Mouse (Mus musculus) MEL (cell line): ENCODE data around the gene Irf1.

Source experiments
- CHD1 ChIP-seq: IDR thresholded peaks from 2 replicates; pipeline ENCODE4 v1.6.1; 2012; ENCODE audit warnings: low read depth, mild to moderate bottlenecking, inconsistent platforms, low read length, improper control_type of control experiment
- CTCF ChIP-seq, 3 experiments: IDR thresholded peaks in 2 of 3; conservative IDR thresholded peaks in 1 of 3; 2 replicates each; pipeline ENCODE4 v1.5.1; 2011 to 2012; ENCODE audit warnings: low read length in 3 of 3, low read depth in 2 of 3, mild to moderate bottlenecking in 2 of 3, improper control_type of control experiment in 1 of 3, inconsistent platforms in 1 of 3, mixed read lengths in 1 of 3, moderate library complexity in 1 of 3; ENCODE audit not compliant: control insufficient read depth in 1 of 3, insufficient read depth in 1 of 3, poor library complexity in 1 of 3, severe bottlenecking in 1 of 3
- POLR2A ChIP-seq, 2 experiments: IDR thresholded peaks; 2 replicates each; pipeline ENCODE4 v1.6.1; 2011 to 2012; ENCODE audit warnings: low read length in 2 of 2, mild to moderate bottlenecking in 2 of 2, control low read depth in 1 of 2, improper control_type of control experiment in 1 of 2, low read depth in 1 of 2, moderate library complexity in 1 of 2; ENCODE audit not compliant: control insufficient read depth in 1 of 2, insufficient read depth in 1 of 2, poor library complexity in 1 of 2
- POLR2AphosphoS5 ChIP-seq: IDR thresholded peaks from 2 replicates; pipeline ENCODE4 v1.6.1; 2012; ENCODE audit warnings: low read depth, borderline replicate concordance, mild to moderate bottlenecking, inconsistent platforms, low read length, moderate library complexity, mixed read lengths
- SIN3A ChIP-seq: IDR thresholded peaks from 2 replicates; pipeline ENCODE4 v1.6.1; 2012; ENCODE audit warnings: low read length, improper control_type of control experiment, inconsistent platforms
- ZKSCAN1 ChIP-seq: IDR thresholded peaks from 2 replicates; pipeline ENCODE4 v1.6.1; 2012; ENCODE audit warnings: low read depth, mild to moderate bottlenecking, inconsistent platforms, low read length, improper control_type of control experiment, moderate library complexity

GRCm38 (mm10) chr11:53781201-53781775, 11.5 kb downstream of the Irf1 start:
- TF ChIP-seq CHD1 (no peak), CTCF (IDR thresholded peaks at IDR 0.05 in 2 of 3, conservative IDR thresholded peaks at IDR 0.05 in 1 of 3; ENCODE audit: control insufficient read depth in 1 of 3, insufficient read depth in 1 of 3, low read depth in 2 of 3, low read length in 3 of 3, poor library complexity in 1 of 3, severe bottlenecking in 1 of 3) (no peak), POLR2A (IDR thresholded peaks at IDR 0.05; ENCODE audit: control insufficient read depth in 1 of 2, insufficient read depth in 1 of 2, low read depth in 1 of 2, low read length in 2 of 2, poor library complexity in 1 of 2) (no peak), POLR2AphosphoS5 (no peak), ZKSCAN1 (no peak), SIN3A (no peak)
